In genomic region chr11:121082857-121083500, GRCm38 (mm10) we compare ENCODE assay signal across 13 mouse cellular contexts. TPM values are rescaled to one million over a fixed set of nuclear protein-coding genes. Genes with fewer than 3 reads are reported as not detected.
DNase-seq lines count a peak whose midpoint lies in the region; ATAC-seq lines count a peak whose summit lies in the region.
"Had no signal": no experiment of that assay in that cellular context is flagged by ENCODE, and none has a peak within 500 bp of the region (broad histone marks: within the 10 kb centered on the region; RNA-seq: fewer than 3 reads in every experiment).

No protein-coding gene starts in this region.

- H3K36me3 ChIP-seq in macrophage (ENCODE audit: inconsistent target): no peaks in the 10 kb centered on the region
- H3K36me3 ChIP-seq: midbrain, embryonic 10.5 days; stomach, embryonic 15.5 days had no signal

- H3K27ac ChIP-seq in macrophage: peak overlapping the region; percentile 58
- H3K27ac ChIP-seq: layer of hippocampus, adult 2 months; midbrain, embryonic 10.5 days; stomach, embryonic 15.5 days had no signal

- peak; percentile 16 for DNase-seq in layer of hippocampus, adult 9-11 months
- DNase-seq in layer of hippocampus, postnatal 10 days (ENCODE audit: low spot score in 2 of 2): no peak
- peak; percentile 19 for DNase-seq in c-Kit-positive CD71-negative TER-119-negative erythroid progenitor cells, embryonic 14.5 days (ENCODE audit: low read depth)
- DNase-seq in thymus, postnatal 0 days (ENCODE audit: low spot score): peak; percentile 11
- DNase-seq in frontal cortex, postnatal 25 days (ENCODE audit: low spot score in 2 of 2): no peak
- no peak for DNase-seq in testis, postnatal 14 days (ENCODE audit: low spot score)

- H3K4me3 ChIP-seq in macrophage (ENCODE audit: inconsistent target): peak overlapping the region; percentile 8; the same call in 1 of the 2 replicates
- H3K4me3 ChIP-seq: layer of hippocampus, adult 2 months; midbrain, embryonic 10.5 days; stomach, embryonic 15.5 days had no signal

- no peak for ATAC-seq in erythroid progenitor cell, adult 5-6 weeks (replicated peaks; ENCODE audit: low FRiP score, poor library complexity, severe bottlenecking)

- WGBS in macrophage (ENCODE audit: missing documents): 3% methylated on average over 6 of the region's 6 CpGs

- no peaks in the 10 kb centered on the region for H3K79me2 ChIP-seq in macrophage (ENCODE audit: inconsistent target)

RNA-seq across cellular contexts. Expression of gene Sectm1a, which starts 2.0 kb away (rescaled TPM):
- total RNA-seq in layer of hippocampus, postnatal 10 days (2021): not detected
- total RNA-seq in macrophage (2018; cell fraction: chromatin; rRNA removed): 1 to 10 TPM in 1 of 26 experiments, under 1 TPM in 4, not detected in 21; 0.54 to 1.7 (median 0.76) TPM
- under 1 TPM in 14 of 26 experiments, not detected in 12; 0.05 to 0.99 (median 0.49) TPM for total RNA-seq in macrophage (2018; cell fraction: cytosol; rRNA removed)
- 1 to 10 TPM in 9 of 26 experiments, under 1 TPM in 4, not detected in 13; 0.48 to 2.5 (median 1.3) TPM for total RNA-seq in macrophage (2018; cell fraction: nucleus; rRNA removed)
- 0.47 TPM in 1 of 3 replicates, not detected in the others for polyA plus RNA-seq in macrophage (2018)
- polyA plus RNA-seq in thymus, postnatal 0 days (2015; fragmentation: Nextera tagmentation; extraction: Ambion mirVana): 2.5 and 4.1 TPM in 2 replicates
- not detected in 2 replicates for total RNA-seq in erythroid progenitor cell, adult 5-6 weeks (2015; ENCODE audit: low replicate concordance)
- not detected in 2 replicates for total RNA-seq in erythroid progenitor cell, adult 5-6 weeks (2017; ENCODE audit: low replicate concordance)
- total RNA-seq: gastrocnemius, postnatal 4 days; layer of hippocampus, adult 2 months had no signal
- polyA plus RNA-seq: cortical plate, adult 2 months; midbrain, embryonic 10.5 days had no signal

RNA-seq across cellular contexts. Expression of gene Sectm1b, which starts 19.6 kb away (rescaled TPM):
- not detected for total RNA-seq in layer of hippocampus, postnatal 10 days (2021)
- total RNA-seq in macrophage (2018; cell fraction: chromatin; rRNA removed): not detected
- total RNA-seq in macrophage (2018; cell fraction: cytosol; rRNA removed): not detected
- total RNA-seq in macrophage (2018; cell fraction: nucleus; rRNA removed): not detected
- polyA plus RNA-seq in macrophage (2018): not detected in 3 replicates
- 0.27 and 0.53 TPM in 2 replicates for polyA plus RNA-seq in thymus, postnatal 0 days (2015; fragmentation: Nextera tagmentation; extraction: Ambion mirVana)
- not detected in 2 replicates for total RNA-seq in erythroid progenitor cell, adult 5-6 weeks (2015; ENCODE audit: low replicate concordance)
- not detected in 2 replicates for total RNA-seq in erythroid progenitor cell, adult 5-6 weeks (2017; ENCODE audit: low replicate concordance)
- total RNA-seq: gastrocnemius, postnatal 4 days; layer of hippocampus, adult 2 months had no signal
- polyA plus RNA-seq: cortical plate, adult 2 months; midbrain, embryonic 10.5 days had no signal

RNA-seq across cellular contexts. Expression of gene Tex19.2, which starts 35.5 kb away (rescaled TPM):
- not detected for total RNA-seq in layer of hippocampus, postnatal 10 days (2021)
- not detected for total RNA-seq in macrophage (2018; cell fraction: chromatin; rRNA removed)
- not detected for total RNA-seq in macrophage (2018; cell fraction: cytosol; rRNA removed)
- not detected for total RNA-seq in macrophage (2018; cell fraction: nucleus; rRNA removed)
- polyA plus RNA-seq in macrophage (2018): not detected in 3 replicates
- 0.10 and 0.13 TPM in 2 replicates for polyA plus RNA-seq in thymus, postnatal 0 days (2015; fragmentation: Nextera tagmentation; extraction: Ambion mirVana)
- total RNA-seq in erythroid progenitor cell, adult 5-6 weeks (2015; ENCODE audit: low replicate concordance): not detected in 2 replicates
- total RNA-seq in erythroid progenitor cell, adult 5-6 weeks (2017; ENCODE audit: low replicate concordance): not detected in 2 replicates
- total RNA-seq: gastrocnemius, postnatal 4 days; layer of hippocampus, adult 2 months had no signal
- polyA plus RNA-seq: cortical plate, adult 2 months; midbrain, embryonic 10.5 days; stomach, embryonic 15.5 days had no signal

RNA-seq across cellular contexts. Expression of gene Cd7, which starts 43.8 kb away (rescaled TPM):
- not detected for total RNA-seq in layer of hippocampus, postnatal 10 days (2021)
- not detected for total RNA-seq in macrophage (2018; cell fraction: chromatin; rRNA removed)
- 1 to 10 TPM in 3 of 26 experiments, under 1 TPM in 21, not detected in 2; 0.14 to 2.3 (median 0.50) TPM for total RNA-seq in macrophage (2018; cell fraction: cytosol; rRNA removed)
- under 1 TPM in 1 of 26 experiments, not detected in 25; 0.74 TPM for total RNA-seq in macrophage (2018; cell fraction: nucleus; rRNA removed)
- 0.59 to 2.0 TPM in 2 of 3 replicates, not detected in the other for polyA plus RNA-seq in macrophage (2018)
- polyA plus RNA-seq in thymus, postnatal 0 days (2015; fragmentation: Nextera tagmentation; extraction: Ambion mirVana): 17.9 and 25.7 TPM in 2 replicates
- total RNA-seq in erythroid progenitor cell, adult 5-6 weeks (2015; ENCODE audit: low replicate concordance): 4.0 and 13.0 TPM in 2 replicates
- total RNA-seq in erythroid progenitor cell, adult 5-6 weeks (2017; ENCODE audit: low replicate concordance): 1.2 TPM in 1 of 2 replicates, not detected in the other
- total RNA-seq: gastrocnemius, postnatal 4 days; layer of hippocampus, adult 2 months had no signal
- polyA plus RNA-seq: midbrain, embryonic 10.5 days had no signal

Comparison
In these comparisons a context has a peak if more than half of its experiments do, and no peak if none do; other contexts are left out.
1. DNase-seq: peak in layer of hippocampus, adult 9-11 months (single experiment), c-Kit-positive CD71-negative TER-119-negative erythroid progenitor cells, embryonic 14.5 days (single experiment) and thymus, postnatal 0 days (single experiment); none in layer of hippocampus, postnatal 10 days (0 of 2), frontal cortex, postnatal 25 days (0 of 2) and testis, postnatal 14 days (single experiment).